Mouse (Mus musculus): ENCODE results near the gene Nova2. TPM values are rescaled to one million over a fixed set of nuclear protein-coding genes. Genes with fewer than 3 reads are reported as not detected.

Nova2 gene
- polyA plus RNA-seq, 1 experiment from 2014 or later, result 1.2 TPM

- 54% methylated on average over 2 of the region's 2 CpGs for WGBS
- H3K36me3 ChIP-seq, result peaks cover 18% of the 10 kb centered on the region; the same call in 1 of the 2 replicates
Observed at GRCm38 (mm10) chr7:18900513-18900912, 25.2 kb upstream of the Nova2 start.

GRCm38 (mm10) chr7:18902486-18902885, 23.2 kb upstream of the Nova2 start:
- 0 out of 2 replicates have a peak, but pooled peaks cover 6% of the 10 kb centered on the region for H3K4me1 ChIP-seq
- H3K4me2 ChIP-seq, result no peak overlapping the region
- no peak overlapping the region for H3K4me3 ChIP-seq
- peaks cover 18% of the 10 kb centered on the region; the same call in 1 of the 2 replicates for H3K36me3 ChIP-seq
- no peaks in the 10 kb centered on the region for H3K9me3 ChIP-seq
- no peak for ATAC-seq (ENCODE audit: borderline replicate concordance, extremely low read depth, low FRiP score, low TSS enrichment)
- H3K9ac ChIP-seq, result no peak overlapping the region
- H3K27ac ChIP-seq, result no peak overlapping the region
- no peaks in the 10 kb centered on the region for H3K27me3 ChIP-seq
- WGBS, result 57% methylated on average over 3 of the region's 3 CpGs

More at GRCm38 (mm10) chr7:18900513-18900912, 25.2 kb upstream of the Nova2 start:
- ATAC-seq (ENCODE audit: borderline replicate concordance, extremely low read depth, low FRiP score, low TSS enrichment), result peak; percentile 35; the same call in 1 of the 2 replicates
- no peak overlapping the region for H3K4me2 ChIP-seq
- no peak overlapping the region for H3K4me3 ChIP-seq
- 0 out of 2 replicates have a peak, but pooled peaks cover 6% of the 10 kb centered on the region for H3K4me1 ChIP-seq
- no peaks in the 10 kb centered on the region for H3K9me3 ChIP-seq
- no peak overlapping the region for H3K9ac ChIP-seq
- H3K27ac ChIP-seq, result 0 out of 2 replicates have a peak overlapping the region, but pooled peaks have one; percentile 7
- no peaks in the 10 kb centered on the region for H3K27me3 ChIP-seq

- peaks cover 18% of the 10 kb centered on the region for H3K4me1 ChIP-seq
- H3K4me3 ChIP-seq, result no peak overlapping the region
- no peaks in the 10 kb centered on the region for H3K9me3 ChIP-seq
- no peak overlapping the region for H3K4me2 ChIP-seq
- H3K27me3 ChIP-seq, result no peaks in the 10 kb centered on the region
- no peak overlapping the region for H3K27ac ChIP-seq
- no peak for ATAC-seq (ENCODE audit: borderline replicate concordance, extremely low read depth, low FRiP score, low TSS enrichment)
- 0 out of 2 replicates have a peak, but pooled peaks cover 7% of the 10 kb centered on the region for H3K36me3 ChIP-seq
- H3K9ac ChIP-seq, result no peak overlapping the region
- 76% methylated on average over 3 of the region's 3 CpGs for WGBS
Observed at GRCm38 (mm10) chr7:18904971-18905370, 20.7 kb upstream of the Nova2 start.

GRCm38 (mm10) chr7:18909797-18910196, 15.9 kb upstream of the Nova2 start:
- Histone ChIP-seq H3K27me3 (no peaks in the 10 kb centered on the region), H3K4me2 (peak overlapping the region; percentile 55), H3K4me1 (peaks cover 18% of the 10 kb centered on the region), H3K9me3 (no peaks in the 10 kb centered on the region), H3K27ac (no peak overlapping the region), H3K9ac (peak overlapping the region; percentile 54), H3K36me3 (no peaks in the 10 kb centered on the region), H3K4me3 (peak overlapping the region; percentile 68)
- WGBS, result 5% methylated on average over 17 of the region's 17 CpGs
- ATAC-seq (ENCODE audit: borderline replicate concordance, extremely low read depth, low FRiP score, low TSS enrichment), result peak; percentile 13; the same call in 1 of the 2 replicates

- ATAC-seq (ENCODE audit: borderline replicate concordance, extremely low read depth, low FRiP score, low TSS enrichment), result peak; percentile 99
- H3K9me3 ChIP-seq, result no peaks in the 10 kb centered on the region
- WGBS, result under 1% methylated on average over 33 of the region's 33 CpGs
Observed at GRCm38 (mm10) chr7:18910241-18910831, 15.4 kb upstream of the Nova2 start, which contains the start of gene Ccdc61. Gene Ccdc61, minus strand, starts transcription at chr7:18910415.

GRCm38 (mm10) chr7:18916254-18916653, 9.4 kb upstream of the Nova2 start:
- Histone ChIP-seq H3K9me3 (no peaks in the 10 kb centered on the region), H3K36me3 (no peaks in the 10 kb centered on the region), H3K4me3 (no peak overlapping the region), H3K9ac (no peak overlapping the region), H3K27ac (no peak overlapping the region), H3K4me2 (no peak overlapping the region), H3K4me1 (peaks cover 3% of the 10 kb centered on the region), H3K27me3 (no peaks in the 10 kb centered on the region)
- ATAC-seq (ENCODE audit: borderline replicate concordance, extremely low read depth, low FRiP score, low TSS enrichment), result no peak
- 68% methylated on average over 4 of the region's 4 CpGs for WGBS

More at GRCm38 (mm10) chr7:18910241-18910831, 15.4 kb upstream of the Nova2 start, which contains the start of gene Ccdc61:
- H3K9ac ChIP-seq, result peak within 1 kb of the TSS; percentile 54
- no peaks in the 10 kb centered on the region for H3K27me3 ChIP-seq
- H3K4me1 ChIP-seq, result peaks cover 18% of the 10 kb centered on the region
- H3K4me3 ChIP-seq, result peak within 1 kb of the TSS; percentile 68
- H3K36me3 ChIP-seq, result no peaks in the 10 kb centered on the region
- peak within 1 kb of the TSS; percentile 65 for H3K4me2 ChIP-seq
- H3K27ac ChIP-seq, result no peak within 1 kb of the TSS

GRCm38 (mm10) chr7:18917931-18918330, 7.8 kb upstream of the Nova2 start:
- Histone ChIP-seq H3K27me3 (peaks cover 6% of the 10 kb centered on the region), H3K9ac (no peak overlapping the region), H3K36me3 (no peaks in the 10 kb centered on the region), H3K4me1 (peaks cover 4% of the 10 kb centered on the region), H3K4me3 (no peak overlapping the region), H3K4me2 (no peak overlapping the region), H3K27ac (no peak overlapping the region), H3K9me3 (no peaks in the 10 kb centered on the region)
- ATAC-seq (ENCODE audit: borderline replicate concordance, extremely low read depth, low FRiP score, low TSS enrichment), result no peak
- WGBS, result 48% methylated on average over 3 of the region's 3 CpGs

- peak; percentile 59; the same call in 1 of the 2 replicates for ATAC-seq (ENCODE audit: borderline replicate concordance, extremely low read depth, low FRiP score, low TSS enrichment)
- H3K4me2 ChIP-seq, result 0 out of 2 replicates have a peak overlapping the region, but pooled peaks have one; percentile 20
Observed at GRCm38 (mm10) chr7:18921069-18921468, 4.6 kb upstream of the Nova2 start.

GRCm38 (mm10) chr7:18922807-18923206, 2.9 kb upstream of the Nova2 start:
- Histone ChIP-seq H3K36me3 (no peaks in the 10 kb centered on the region), H3K27ac (no peak overlapping the region), H3K4me3 (no peak overlapping the region), H3K4me2 (no peak overlapping the region), H3K27me3 (peaks cover 49% of the 10 kb centered on the region), H3K9ac (no peak overlapping the region), H3K4me1 (peaks cover 18% of the 10 kb centered on the region), H3K9me3 (no peaks in the 10 kb centered on the region)
- 41% methylated on average over 5 of the region's 5 CpGs for WGBS
- ATAC-seq (ENCODE audit: borderline replicate concordance, extremely low read depth, low FRiP score, low TSS enrichment), result no peak

More at GRCm38 (mm10) chr7:18921069-18921468, 4.6 kb upstream of the Nova2 start:
- Histone ChIP-seq H3K27ac (no peak overlapping the region), H3K27me3 (peaks cover 32% of the 10 kb centered on the region), H3K4me1 (peaks cover 15% of the 10 kb centered on the region), H3K4me3 (no peak overlapping the region), H3K36me3 (no peaks in the 10 kb centered on the region), H3K9ac (no peak overlapping the region), H3K9me3 (no peaks in the 10 kb centered on the region)
- 2% methylated on average over 12 of the region's 12 CpGs for WGBS

- Histone ChIP-seq H3K4me2 (no peak overlapping the region), H3K27ac (no peak overlapping the region), H3K4me1 (peaks cover 18% of the 10 kb centered on the region), H3K4me3 (no peak overlapping the region), H3K9me3 (no peaks in the 10 kb centered on the region), H3K9ac (no peak overlapping the region), H3K36me3 (no peaks in the 10 kb centered on the region), H3K27me3 (peaks cover 54% of the 10 kb centered on the region)
- 67% methylated on average over 11 of the region's 11 CpGs for WGBS
- ATAC-seq (ENCODE audit: borderline replicate concordance, extremely low read depth, low FRiP score, low TSS enrichment), result no peak
Observed at GRCm38 (mm10) chr7:18923267-18923666, 2.4 kb upstream of the Nova2 start.

- Histone ChIP-seq H3K4me1 (peaks cover 18% of the 10 kb centered on the region), H3K36me3 (no peaks in the 10 kb centered on the region), H3K27ac (no peak overlapping the region), H3K27me3 (peaks cover 57% of the 10 kb centered on the region), H3K9me3 (no peaks in the 10 kb centered on the region), H3K4me2 (no peak overlapping the region), H3K9ac (no peak overlapping the region), H3K4me3 (no peak overlapping the region)
- ATAC-seq (ENCODE audit: borderline replicate concordance, extremely low read depth, low FRiP score, low TSS enrichment), result no peak
- 23% methylated on average over 4 of the region's 4 CpGs for WGBS
Observed at GRCm38 (mm10) chr7:18923711-18924191, 1.9 kb upstream of the Nova2 start.

- no peak for ATAC-seq (ENCODE audit: borderline replicate concordance, extremely low read depth, low FRiP score, low TSS enrichment)
- Histone ChIP-seq H3K27me3 (peaks cover 58% of the 10 kb centered on the region), H3K27ac (no peak overlapping the region), H3K4me2 (no peak overlapping the region), H3K4me3 (no peak overlapping the region), H3K4me1 (peaks cover 18% of the 10 kb centered on the region), H3K36me3 (no peaks in the 10 kb centered on the region), H3K9ac (no peak overlapping the region), H3K9me3 (no peaks in the 10 kb centered on the region)
- 12% methylated on average over 8 of the region's 8 CpGs for WGBS
Observed at GRCm38 (mm10) chr7:18924321-18924720, 1.4 kb upstream of the Nova2 start.

Measured in lung, embryonic 15.5 days (tissue).